Mouse (Mus musculus) midbrain, embryonic 12.5 days (tissue): ENCODE results near the gene Stard9. TPM values are rescaled to one million over a fixed set of nuclear protein-coding genes. Genes with fewer than 3 reads are reported as not detected.
A peak's percentile ranks its signal among the peaks of the same experiment; 100 is the strongest.

Source experiments
- ATAC-seq: fragments of 200-750 bp; cut with Nextera tagmentation; 2 replicates; pipeline ENCODE4 v1.8.0; 2017; ENCODE audit warnings: low read depth, moderate TSS enrichment, moderate library complexity; ENCODE audit not compliant: low FRiP score
- H3K27ac ChIP-seq: fragments of 300-500 bp; sonication (generic); replicated peaks from 2 replicates; pipeline ENCODE4 v1.5.1; 2016; ENCODE audit warnings: mild to moderate bottlenecking
- H3K27me3 ChIP-seq: fragments of 300-500 bp; sonication (generic); 2 replicates; pipeline ENCODE4 v1.6.1; 2016; ENCODE audit warnings: mild to moderate bottlenecking
- H3K36me3 ChIP-seq: fragments of 300-500 bp; sonication (generic); 2 replicates; pipeline ENCODE4 v1.6.1; 2016
- H3K4me1 ChIP-seq: fragments of 300-500 bp; sonication (generic); 2 replicates; pipeline ENCODE4 v1.6.1; 2016
- H3K4me2 ChIP-seq: fragments of 300-500 bp; sonication (generic); replicated peaks from 2 replicates; pipeline ENCODE4 v1.6.1; 2016; ENCODE audit warnings: mild to moderate bottlenecking, moderate library complexity
- H3K4me3 ChIP-seq: fragments of 300-500 bp; sonication (generic); 2 replicates; pipeline ENCODE4 v1.5.1; 2016; ENCODE audit warnings: mild to moderate bottlenecking
- H3K9ac ChIP-seq: fragments of 300-500 bp; sonication (generic); replicated peaks from 2 replicates; pipeline ENCODE4 v1.6.1; 2016; ENCODE audit warnings: mild to moderate bottlenecking, moderate library complexity
- H3K9me3 ChIP-seq: fragments of 300-500 bp; sonication (generic); 2 replicates; pipeline ENCODE4 v1.6.1; 2016; ENCODE audit warnings: mild to moderate bottlenecking
- WGBS: fragments of 180-500 bp; shearing (Covaris S2); methylation state at CpG from one replicate; pipeline ENCODE4 v1.1.7; 2016; 5-methylcytosine and 5-hydroxymethylcytosine counted together
- polyA plus RNA-seq: library from polyadenylated mRNA; unstranded; fragments of >200 nt; fragmentation: Nextera tagmentation; extraction: Ambion mirVana; gene quantifications from 2 replicates; pipeline ENCODE4 v1.2.1, GENCODE M21; 2016

Gene Stard9
- polyA plus RNA-seq, 1 experiment from 2014 or later: 5.3 TPM

- 30% methylated on average over 7 of the region's 7 CpGs for WGBS
- no peak for ATAC-seq
- H3K9me3 ChIP-seq: no peaks in the 10 kb centered on the region
- peak overlapping the region; percentile 98; the same call in 1 of the 2 replicates for H3K9ac ChIP-seq
- peak overlapping the region; percentile 95 for H3K4me2 ChIP-seq
- H3K4me3 ChIP-seq: peak overlapping the region; percentile 98
- H3K27me3 ChIP-seq: no peaks in the 10 kb centered on the region
- peaks cover 17% of the 10 kb centered on the region for H3K36me3 ChIP-seq
- H3K4me1 ChIP-seq: peaks cover 20% of the 10 kb centered on the region
- peak overlapping the region; percentile 90 for H3K27ac ChIP-seq
Measured at GRCm38 (mm10) chr2:120731877-120732530, 103.1 kb downstream of the Stard9 start.

- no peak overlapping the region for H3K9ac ChIP-seq
- no peaks in the 10 kb centered on the region for H3K4me1 ChIP-seq
- H3K36me3 ChIP-seq: peaks cover 53% of the 10 kb centered on the region
- no peak overlapping the region for H3K4me3 ChIP-seq
- no peak overlapping the region for H3K4me2 ChIP-seq
- H3K27ac ChIP-seq: no peak overlapping the region
- WGBS: 92% methylated on average over 1 of the region's 1 CpGs
- no peaks in the 10 kb centered on the region for H3K27me3 ChIP-seq
- no peaks in the 10 kb centered on the region for H3K9me3 ChIP-seq
- no peak for ATAC-seq
Measured at GRCm38 (mm10) chr2:120745496-120745895, 116.6 kb downstream of the Stard9 start.

- H3K4me1 ChIP-seq: no peaks in the 10 kb centered on the region
- H3K27me3 ChIP-seq: no peaks in the 10 kb centered on the region
- 89% methylated on average over 2 of the region's 2 CpGs for WGBS
- H3K36me3 ChIP-seq: peaks cover 61% of the 10 kb centered on the region
- ATAC-seq: no peak
- no peak overlapping the region for H3K4me2 ChIP-seq
- no peak overlapping the region for H3K4me3 ChIP-seq
- no peaks in the 10 kb centered on the region for H3K9me3 ChIP-seq
- H3K9ac ChIP-seq: no peak overlapping the region
- no peak overlapping the region for H3K27ac ChIP-seq
Measured at GRCm38 (mm10) chr2:120748041-120748440, 119.1 kb downstream of the Stard9 start.

GRCm38 (mm10) chr2:120761922-120762321, 133.0 kb downstream of the Stard9 start:
- no peak overlapping the region for H3K27ac ChIP-seq
- no peak overlapping the region for H3K9ac ChIP-seq
- ATAC-seq: no peak
- no peak overlapping the region for H3K4me3 ChIP-seq
- H3K9me3 ChIP-seq: no peaks in the 10 kb centered on the region
- peaks cover 23% of the 10 kb centered on the region for H3K36me3 ChIP-seq
- no peak overlapping the region for H3K4me2 ChIP-seq
- H3K4me1 ChIP-seq: no peaks in the 10 kb centered on the region
- no peaks in the 10 kb centered on the region for H3K27me3 ChIP-seq

- ATAC-seq: no peak
- no peak overlapping the region for H3K4me2 ChIP-seq
- no peak overlapping the region for H3K27ac ChIP-seq
- no peaks in the 10 kb centered on the region for H3K9me3 ChIP-seq
- H3K27me3 ChIP-seq: no peaks in the 10 kb centered on the region
- no peaks in the 10 kb centered on the region for H3K4me1 ChIP-seq
- WGBS: 95% methylated on average over 2 of the region's 2 CpGs
- peaks cover 39% of the 10 kb centered on the region for H3K36me3 ChIP-seq
- no peak overlapping the region for H3K4me3 ChIP-seq
- H3K9ac ChIP-seq: no peak overlapping the region
Measured at GRCm38 (mm10) chr2:120770265-120770935, 141.5 kb downstream of the Stard9 start.

Other genes starting within 250 kb of the Stard9 start
- 9.9 and 10.0 TPM in 2 replicates for gene Ganc, start 225.2 kb upstream of the Stard9 start, polyA plus RNA-seq
- gene Tmem87a, start 225.0 kb upstream of the Stard9 start, polyA plus RNA-seq: 7.1 and 9.5 TPM in 2 replicates
- 2.5 and 4.0 TPM in 2 replicates for gene Capn3, start 173.1 kb upstream of the Stard9 start, polyA plus RNA-seq
- 63.6 and 66.4 TPM in 2 replicates for gene Zfp106, start 65.3 kb upstream of the Stard9 start, polyA plus RNA-seq
- 34.9 and 38.1 TPM in 2 replicates for gene Snap23, start 61.5 kb upstream of the Stard9 start, polyA plus RNA-seq
- gene Haus2, start 19.7 kb upstream of the Stard9 start, polyA plus RNA-seq: 33.5 and 35.3 TPM in 2 replicates
- gene Lrrc57, start 19.6 kb upstream of the Stard9 start, polyA plus RNA-seq: 34.5 and 36.3 TPM in 2 replicates
- 8.0 and 10.5 TPM in 2 replicates for gene Cdan1, start 221.0 kb downstream of the Stard9 start, polyA plus RNA-seq
- gene Ttbk2, start 221.5 kb downstream of the Stard9 start, polyA plus RNA-seq: 12.9 and 15.6 TPM in 2 replicates